Mouse (Mus musculus) limb, embryonic 14.5 days (tissue): Measurements from ENCODE around the gene Prtg. TPM values are rescaled to one million over a fixed set of nuclear protein-coding genes. Genes with fewer than 3 reads are reported as not detected.

Experiments used
- ATAC-seq: fragments of 200-750 bp; cut with Nextera tagmentation; 2 replicates; pipeline ENCODE4 v1.8.0; 2017; ENCODE audit warnings: low read depth, moderate number of reproducible peaks, moderate TSS enrichment; ENCODE audit not compliant: low FRiP score
- DNase-seq: peaks from one replicate; pipeline ENCODE4 v3.0.0-alpha.2; 2015; ENCODE audit warnings: low spot score
- H3K27ac ChIP-seq: fragments of 300-500 bp; sonication (generic); replicated peaks from 2 replicates; pipeline ENCODE4 v1.5.1; 2014; ENCODE audit warnings: low read depth, mild to moderate bottlenecking, low read length, moderate library complexity, mixed read lengths
- H3K27me3 ChIP-seq: fragments of 300-500 bp; sonication (generic); 2 replicates; pipeline ENCODE4 v1.6.1; 2014; ENCODE audit warnings: low read length, mixed read lengths; ENCODE audit not compliant: control insufficient read depth, insufficient read depth
- H3K36me3 ChIP-seq: fragments of 300-500 bp; sonication (generic); 2 replicates; pipeline ENCODE4 v1.6.1; 2014; ENCODE audit warnings: mild to moderate bottlenecking, low read length, moderate library complexity, mixed read lengths; ENCODE audit not compliant: control insufficient read depth, insufficient read depth
- H3K4me1 ChIP-seq: fragments of 300-500 bp; sonication (generic); 2 replicates; pipeline ENCODE4 v1.6.1; 2014; ENCODE audit warnings: antibody characterized with exemption, low read length, mixed read lengths; ENCODE audit not compliant: control insufficient read depth, insufficient read depth
- H3K4me2 ChIP-seq: fragments of 300-500 bp; sonication (generic); replicated peaks from 2 replicates; pipeline ENCODE4 v1.6.1; 2014; ENCODE audit warnings: low read depth, mild to moderate bottlenecking, low read length, moderate library complexity; ENCODE audit not compliant: severe bottlenecking
- H3K4me3 ChIP-seq: fragments of 300-500 bp; sonication (generic); replicated peaks from 2 replicates; pipeline ENCODE4 v1.5.1; 2014; ENCODE audit warnings: low read length
- H3K9ac ChIP-seq: fragments of 300-500 bp; sonication (generic); 2 replicates; pipeline ENCODE4 v1.6.1; 2014; ENCODE audit warnings: mild to moderate bottlenecking, low read depth, low read length, moderate library complexity; ENCODE audit not compliant: severe bottlenecking
- H3K9me3 ChIP-seq: fragments of 300-500 bp; sonication (generic); 2 replicates; pipeline ENCODE4 v1.6.1; 2016; ENCODE audit warnings: low read length; ENCODE audit not compliant: control insufficient read depth
- POLR2A ChIP-seq: fragments of 200-500 bp; IDR thresholded peaks from 2 replicates; pipeline ENCODE4 v1.8.0; 2012; ENCODE audit warnings: inconsistent platforms, mild to moderate bottlenecking, moderate library complexity, borderline replicate concordance; ENCODE audit not compliant: insufficient read depth, insufficient read length; ENCODE audit errors: extremely low read depth
- WGBS: fragments of 180-500 bp; shearing (Covaris S2); extraction: QIAGEN DNeasy Blood & Tissue Kit; methylation state at CpG from one replicate; pipeline ENCODE4 v1.1.7; 2014; 5-methylcytosine and 5-hydroxymethylcytosine counted together
- polyA plus RNA-seq, 2 experiments: library from polyadenylated mRNA; depleted of rRNA in 1 of 2; stranded (reverse) in 1 of 2; unstranded in 1 of 2; fragments of >200 nt; fragmentation: Nextera tagmentation in 1 of 2; extraction: Ambion mirVana in 1 of 2; gene quantifications; 2 replicates each; pipeline versions ENCODE4 v1.2.1 to v1.2.3; 2012 to 2014

Prtg gene
- polyA plus RNA-seq, 2 experiments: 0.57 to 0.87 TPM

- H3K4me3 ChIP-seq: no peak overlapping the region
- peaks cover 15% of the 10 kb centered on the region for H3K4me1 ChIP-seq
- H3K9ac ChIP-seq: no peak overlapping the region
- 41% methylated on average over 2 of the region's 2 CpGs for WGBS
- peaks cover 32% of the 10 kb centered on the region for H3K27me3 ChIP-seq
- H3K36me3 ChIP-seq: no peaks in the 10 kb centered on the region
- H3K4me2 ChIP-seq: 0 out of 2 replicates have a peak overlapping the region, but pooled peaks have one; percentile 2
- no peak for ATAC-seq
- no peak for DNase-seq
- TF ChIP-seq POLR2A: no peak
- H3K27ac ChIP-seq: no peak overlapping the region
- no peaks in the 10 kb centered on the region for H3K9me3 ChIP-seq
Measured at GRCm38 (mm10) chr9:72809077-72809476, 2.4 kb downstream of the Prtg start.

- WGBS: 73% methylated on average over 5 of the region's 5 CpGs
- Histone ChIP-seq H3K4me2 (no peak overlapping the region), H3K36me3 (no peaks in the 10 kb centered on the region), H3K9me3 (no peaks in the 10 kb centered on the region), H3K27ac (no peak overlapping the region), H3K4me1 (peaks cover 15% of the 10 kb centered on the region), H3K9ac (no peak overlapping the region), H3K27me3 (peaks cover 32% of the 10 kb centered on the region), H3K4me3 (no peak overlapping the region)
- no peak for ATAC-seq
- TF ChIP-seq POLR2A: no peak
- no peak for DNase-seq
Measured at GRCm38 (mm10) chr9:72810607-72811006, 3.9 kb downstream of the Prtg start.

- TF ChIP-seq POLR2A: no peak
- H3K27me3 ChIP-seq: peaks cover 24% of the 10 kb centered on the region
- DNase-seq (no peak), ATAC-seq (no peak)
- H3K4me1 ChIP-seq: peaks cover 5% of the 10 kb centered on the region
- no peaks in the 10 kb centered on the region for H3K9me3 ChIP-seq
- H3K9ac ChIP-seq: no peak overlapping the region
- H3K27ac ChIP-seq: no peak overlapping the region
- no peak overlapping the region for H3K4me3 ChIP-seq
- no peak overlapping the region for H3K4me2 ChIP-seq
- WGBS: 60% methylated on average over 7 of the region's 7 CpGs
- H3K36me3 ChIP-seq: no peaks in the 10 kb centered on the region
Measured at GRCm38 (mm10) chr9:72812091-72812490, 5.4 kb downstream of the Prtg start.

- ATAC-seq (no peak), DNase-seq (no peak)
- Histone ChIP-seq H3K36me3 (no peaks in the 10 kb centered on the region), H3K9me3 (no peaks in the 10 kb centered on the region), H3K27me3 (peaks cover 19% of the 10 kb centered on the region), H3K4me1 (no peaks in the 10 kb centered on the region; the same call in 1 of the 2 replicates), H3K9ac (no peak overlapping the region), H3K27ac (no peak overlapping the region), H3K4me2 (no peak overlapping the region), H3K4me3 (no peak overlapping the region)
- TF ChIP-seq POLR2A: no peak
- 38% methylated on average over 18 of the region's 18 CpGs for WGBS
Measured at GRCm38 (mm10) chr9:72812594-72813570, 6.2 kb downstream of the Prtg start.

- H3K27me3 ChIP-seq: 0 out of 2 replicates have a peak, but pooled peaks cover 6% of the 10 kb centered on the region
- H3K4me2 ChIP-seq: no peak overlapping the region
- H3K9ac ChIP-seq: no peak overlapping the region
- H3K4me1 ChIP-seq: peaks cover 14% of the 10 kb centered on the region
- no peaks in the 10 kb centered on the region for H3K36me3 ChIP-seq
- WGBS: 28% methylated on average over 4 of the region's 4 CpGs
- H3K4me3 ChIP-seq: no peak overlapping the region
- no peak for TF ChIP-seq POLR2A
- no peaks in the 10 kb centered on the region for H3K9me3 ChIP-seq
- DNase-seq (no peak), ATAC-seq (no peak)
- H3K27ac ChIP-seq: no peak overlapping the region
Measured at GRCm38 (mm10) chr9:72825511-72825910, 18.8 kb downstream of the Prtg start.
